Mouse (Mus musculus) adrenal gland, adult 8-10 months (tissue): ENCODE data around the gene Tas1r3. TPM values are rescaled to one million over a fixed set of nuclear protein-coding genes. Genes with fewer than 3 reads are reported as not detected.

Experiments used
- DNase-seq: peaks from one replicate; pipeline ENCODE4 v3.0.0; 2022
- total RNA-seq, 4 experiments: library from RNA; stranded (reverse); gene quantifications; 2 replicates each; pipeline ENCODE4 v1.2.4; 2022

The Tas1r3 gene
- 1 to 10 TPM in 1 of 4 experiments, under 1 TPM in 3; 0.46 to 1.2 (median 0.62) TPM for total RNA-seq

- DNase-seq = peak; percentile 4
Observed at GRCm38 (mm10) chr4:155863001-155863400, at the start of gene Tas1r3. Tas1r3 (minus strand) TSS chr4:155863362.

DNA sequence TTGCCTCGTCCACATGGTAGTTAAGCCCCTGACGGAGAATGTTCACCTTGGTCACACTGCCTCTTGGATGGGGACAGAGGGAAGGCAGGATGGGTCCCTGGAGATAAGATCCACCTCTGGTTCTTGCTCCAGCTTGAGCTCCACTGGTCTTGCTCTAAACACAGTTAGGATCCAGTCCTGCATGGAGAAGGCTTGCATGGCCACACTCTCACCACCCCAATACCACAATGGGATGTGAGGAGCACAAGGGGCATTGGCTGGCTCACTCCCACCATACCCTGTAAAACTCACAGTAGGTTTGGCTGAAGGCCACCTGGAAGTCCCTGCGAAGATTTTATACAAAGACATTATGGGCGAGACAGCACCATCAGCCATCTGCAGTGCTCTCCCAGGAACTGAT, 45.6 kb upstream of the Tas1r3 start:
- DNase-seq = no peak

- peak; percentile 5 for DNase-seq
Observed at GRCm38 (mm10) chr4:155908281-155908680, 45.1 kb upstream of the Tas1r3 start.

DNA sequence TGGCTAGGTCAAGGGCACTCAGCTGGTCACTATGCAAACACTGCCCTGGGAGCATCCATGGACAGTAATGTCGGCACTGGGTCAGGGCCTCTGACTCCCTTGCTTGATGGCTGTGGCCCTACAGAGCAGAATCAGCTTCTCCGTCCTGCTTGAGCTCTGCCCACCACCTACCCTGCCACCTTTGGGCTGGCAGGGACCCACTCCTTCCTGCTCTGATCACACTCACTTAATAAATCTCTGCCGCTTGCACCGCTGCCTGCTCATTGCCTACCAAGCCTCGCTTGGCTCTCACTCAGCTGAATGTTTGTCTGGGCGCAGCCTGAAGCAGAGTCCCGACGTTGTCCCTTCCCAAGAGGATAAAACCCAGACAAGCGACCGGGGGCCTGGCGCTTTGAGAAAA, 43.8 kb upstream of the Tas1r3 start:
- no peak for DNase-seq

DNA sequence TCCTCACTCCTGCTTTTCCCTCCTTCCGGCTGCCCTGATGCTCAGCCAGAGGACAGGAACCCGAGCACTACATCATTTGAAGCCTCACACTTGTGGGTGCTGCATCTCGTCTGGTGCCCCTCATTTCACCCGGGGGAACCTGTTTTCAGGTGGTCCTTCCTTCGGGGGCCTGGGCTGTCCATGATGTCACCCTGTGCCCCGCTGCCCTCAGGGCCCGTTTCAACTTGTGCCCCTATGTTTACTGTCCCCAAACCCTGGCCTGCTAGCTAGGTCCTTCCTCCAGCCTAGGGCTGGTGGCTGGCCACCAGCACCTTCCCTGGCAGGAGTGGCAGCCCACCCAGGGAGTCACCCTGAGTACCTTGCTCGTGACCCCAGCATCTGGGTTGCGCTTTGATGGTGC, 43.0 kb upstream of the Tas1r3 start:
- no peak for DNase-seq

DNA sequence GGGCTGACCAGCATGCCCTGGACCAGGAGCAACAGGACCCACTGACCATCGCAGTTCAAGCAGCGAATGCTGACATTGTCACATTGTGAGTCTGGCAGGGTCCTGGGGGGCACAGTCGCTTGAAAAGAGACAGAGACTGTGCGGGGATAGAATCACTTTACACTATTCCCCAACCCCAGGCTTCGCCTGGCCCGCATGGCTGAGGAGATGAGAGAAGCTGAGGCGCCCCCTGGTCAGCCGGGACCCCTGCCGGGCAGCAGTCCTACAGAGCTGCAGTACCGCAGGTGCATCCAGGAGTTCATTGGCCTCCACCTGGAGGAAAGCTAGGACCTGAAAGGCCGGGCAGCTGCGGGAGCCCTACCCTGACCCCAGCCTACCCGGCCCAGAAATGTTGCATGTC, 42.5 kb upstream of the Tas1r3 start:
- DNase-seq = no peak

- peak; percentile 6 for DNase-seq
Observed at GRCm38 (mm10) chr4:155904318-155905102, 41.3 kb upstream of the Tas1r3 start.

GRCm38 (mm10) chr4:155903246-155903645, 40.1 kb upstream of the Tas1r3 start:
- no peak for DNase-seq

- DNase-seq = peak; percentile 8
Observed at GRCm38 (mm10) chr4:155901205-155901604, 38.0 kb upstream of the Tas1r3 start.

DNA sequence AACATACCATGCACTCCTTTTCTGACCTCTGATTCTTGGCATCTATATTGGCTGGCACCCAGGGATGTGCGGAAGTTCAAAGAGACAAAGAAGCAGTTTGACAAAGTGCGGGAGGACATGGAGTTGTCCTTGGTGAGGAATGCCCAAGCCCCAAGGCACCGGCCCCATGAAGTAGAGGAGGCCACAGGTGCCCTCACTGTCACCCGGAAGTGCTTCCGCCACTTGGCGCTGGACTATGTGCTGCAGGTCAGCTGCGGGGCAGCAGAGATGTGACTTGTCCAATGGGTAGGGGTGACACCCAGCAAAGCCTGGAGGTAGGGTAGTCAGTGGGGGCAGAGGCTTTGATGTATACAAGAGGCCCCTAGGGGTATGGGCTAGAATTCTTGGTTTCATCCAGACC, 36.2 kb upstream of the Tas1r3 start:
- no peak for DNase-seq

GRCm38 (mm10) chr4:155898318-155898717, 35.2 kb upstream of the Tas1r3 start:
- DNase-seq = no peak

DNA sequence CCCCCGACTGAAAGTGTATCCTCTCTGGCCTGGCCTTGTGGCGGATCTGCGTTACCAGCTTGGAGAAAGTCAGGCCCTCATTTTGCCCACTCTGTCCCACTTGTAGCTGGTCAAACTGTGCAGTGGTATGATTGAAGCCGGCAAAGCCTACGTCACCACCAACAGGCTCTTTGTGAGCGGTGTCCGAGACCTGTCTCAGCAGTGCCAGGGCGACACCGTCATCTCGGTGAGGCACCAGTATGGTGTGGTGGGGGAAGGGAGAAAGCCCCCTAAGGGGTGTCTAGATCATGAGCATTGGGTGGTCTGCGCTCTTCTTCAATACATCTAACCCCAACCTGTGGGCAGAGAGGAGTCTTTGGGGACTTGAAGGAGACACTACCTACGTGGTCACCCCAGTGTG, 33.3 kb upstream of the Tas1r3 start:
- no peak for DNase-seq

GRCm38 (mm10) chr4:155895826-155896225, 32.7 kb upstream of the Tas1r3 start:
- no peak for DNase-seq

GRCm38 (mm10) chr4:155895216-155895615, 32.1 kb upstream of the Tas1r3 start:
- DNase-seq = no peak

GRCm38 (mm10) chr4:155894311-155894881, 31.2 kb upstream of the Tas1r3 start:
- peak; percentile 65 for DNase-seq

DNA sequence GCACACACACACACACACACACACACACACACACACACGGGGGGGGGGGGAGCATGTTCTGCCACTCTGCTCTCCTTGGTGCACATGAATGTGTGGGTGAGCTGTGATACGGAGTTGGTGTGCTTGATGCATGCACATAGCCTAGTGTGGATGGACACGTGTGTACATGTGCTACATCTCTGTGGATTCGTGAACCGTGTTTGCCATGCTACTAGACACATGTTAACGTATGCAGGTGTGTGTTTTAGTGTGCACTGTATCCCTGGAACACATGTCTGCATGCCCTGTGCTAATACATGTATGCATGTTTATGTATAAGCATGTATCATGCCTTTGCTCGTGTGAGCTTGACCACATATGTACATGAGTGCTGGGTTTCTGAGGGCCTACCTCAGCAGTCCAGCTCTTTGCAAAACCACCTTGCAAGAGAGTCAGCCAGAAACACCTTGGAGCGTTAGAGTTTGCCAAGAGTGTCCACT, 30.1 kb upstream of the Tas1r3 start:
- DNase-seq = no peak

DNA sequence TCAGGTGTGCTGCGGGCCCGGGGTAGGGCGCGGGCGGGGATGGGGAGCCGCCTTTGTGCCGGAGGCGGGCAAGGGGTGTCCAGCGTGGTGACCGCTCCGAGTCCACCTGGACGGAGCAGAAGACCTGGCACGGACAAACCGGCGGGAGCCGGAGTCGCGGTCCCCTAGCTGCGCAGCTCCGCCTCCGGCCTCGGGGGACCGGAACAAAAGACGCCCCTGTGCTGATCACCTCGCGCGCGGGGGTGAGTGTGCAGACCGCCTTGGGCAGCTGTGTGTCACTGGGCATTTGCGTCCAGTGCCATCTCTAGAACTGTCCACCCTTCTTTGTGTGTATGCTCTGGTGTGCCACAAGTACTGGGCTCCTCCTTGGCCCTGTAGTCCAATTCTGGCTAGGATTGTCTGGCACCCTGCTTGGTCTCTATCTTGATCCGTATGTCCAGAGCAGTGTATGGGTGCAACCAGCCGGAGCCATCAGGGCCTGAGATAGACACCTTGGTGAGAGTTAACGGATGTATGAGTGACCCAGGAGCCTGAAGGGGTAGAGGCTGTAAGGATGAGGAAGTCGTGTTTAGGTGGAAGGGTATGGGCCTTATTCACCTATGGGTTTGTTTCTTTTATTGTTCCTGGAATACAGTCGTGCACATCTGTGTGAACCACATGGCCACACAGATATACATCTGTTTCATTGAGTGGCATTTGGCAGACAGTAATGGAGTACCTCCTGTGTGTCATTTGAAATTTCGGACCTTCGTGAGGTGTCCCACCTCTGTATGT, 29.5 kb upstream of the Tas1r3 start:
- no peak for DNase-seq

DNA sequence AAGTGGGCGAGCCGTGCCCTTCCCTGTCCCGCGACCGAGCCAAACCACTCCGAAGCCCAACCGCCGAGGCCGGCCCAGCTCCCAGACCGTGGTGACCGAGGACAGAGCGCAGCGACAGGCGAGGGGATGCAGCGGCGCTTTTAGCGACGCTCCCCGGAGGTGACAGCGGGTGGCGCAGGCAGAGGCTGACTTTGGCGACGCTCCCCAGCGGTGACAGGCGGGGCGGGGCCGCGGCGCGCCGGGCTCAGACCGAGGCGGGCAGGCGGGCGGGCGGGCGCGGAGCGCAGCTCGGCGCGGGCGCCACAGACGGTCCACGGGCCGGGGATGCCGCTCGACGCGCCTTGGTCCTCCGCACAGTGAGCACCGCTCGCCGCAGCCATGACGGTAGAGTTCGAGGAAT, 28.9 kb upstream of the Tas1r3 start:
- DNase-seq = peak; percentile 69

GRCm38 (mm10) chr4:155891551-155892001, 28.4 kb upstream of the Tas1r3 start, which contains the start of the genes Pusl1 and Acap3:
Pusl1 (minus strand) TSS chr4:155891781.
Acap3 (plus strand) TSS chr4:155891822.
- peak; percentile 92 for DNase-seq

DNA sequence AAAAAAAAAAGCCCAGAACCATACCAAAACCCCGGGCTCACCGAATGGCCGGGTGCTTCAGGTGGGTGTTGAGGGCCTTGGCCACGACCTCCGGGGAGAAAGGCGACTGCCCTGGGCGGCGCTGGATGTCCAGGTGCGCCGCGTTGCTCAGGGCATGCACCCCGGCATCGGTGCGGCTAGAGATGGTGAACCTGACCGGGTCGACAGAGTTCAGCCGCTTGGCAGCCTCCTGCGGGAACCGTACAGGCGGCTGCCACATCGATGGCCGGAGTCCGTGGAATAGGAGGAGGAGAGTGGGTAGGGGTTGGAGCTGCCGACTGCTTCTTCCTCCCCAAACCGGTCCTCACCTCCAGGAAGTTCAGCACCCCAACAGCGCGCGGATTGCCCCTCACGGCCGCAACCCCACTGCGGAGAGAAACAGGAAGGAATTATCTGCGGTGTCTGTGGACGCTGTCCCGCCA, 27.9 kb upstream of the Tas1r3 start:
- DNase-seq = no peak

DNA sequence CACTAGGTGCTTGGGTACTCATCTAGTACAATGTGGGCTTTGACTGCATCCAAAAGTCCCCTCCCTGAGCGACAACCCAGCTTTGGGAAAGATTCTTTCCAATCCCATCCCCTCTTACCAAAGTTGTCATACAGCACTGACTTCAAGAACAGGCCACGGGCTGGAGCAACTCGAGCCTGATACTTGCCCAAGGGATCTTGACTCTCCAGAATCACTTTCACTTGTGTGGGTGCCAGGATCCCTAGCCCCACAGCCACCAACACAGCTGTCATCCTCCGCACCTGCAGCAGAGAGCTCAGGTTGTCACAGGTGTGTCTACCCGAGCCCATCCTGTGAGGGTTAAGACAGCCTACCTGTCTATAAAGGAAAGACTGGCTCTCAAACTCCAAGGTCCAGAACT, 26.2 kb upstream of the Tas1r3 start:
- DNase-seq = no peak

GRCm38 (mm10) chr4:155888181-155888580, 25.0 kb upstream of the Tas1r3 start:
- DNase-seq = peak; percentile 0

GRCm38 (mm10) chr4:155887674-155888073, 24.5 kb upstream of the Tas1r3 start:
- peak; percentile 0 for DNase-seq
